Mouse (Mus musculus) adrenal gland, adult (tissue): ENCODE measurements around the gene Eif2a.

Experiments used
- DNase-seq, 2 experiments: peaks; one replicate each; pipeline ENCODE4 v3.0.0; 2022 to 2023; ENCODE audit warnings: low spot score in 1 of 2; ENCODE audit not compliant: inconsistent age in 2 of 2

Gene Eif2a

GRCm38 (mm10) chr3:58525652-58526407, at the start of gene Eif2a, which contains the start of gene Serp1:
Gene Eif2a, plus strand, starts transcription at chr3:58525821.
Gene Serp1, minus strand, starts transcription at chr3:58525892.
- peak; percentile 99 to 100 for DNase-seq

- peak in 1 of 2 experiments; percentile 23 for DNase-seq
Observed at GRCm38 (mm10) chr3:58478755-58479455, 46.7 kb upstream of the Eif2a start.

DNA sequence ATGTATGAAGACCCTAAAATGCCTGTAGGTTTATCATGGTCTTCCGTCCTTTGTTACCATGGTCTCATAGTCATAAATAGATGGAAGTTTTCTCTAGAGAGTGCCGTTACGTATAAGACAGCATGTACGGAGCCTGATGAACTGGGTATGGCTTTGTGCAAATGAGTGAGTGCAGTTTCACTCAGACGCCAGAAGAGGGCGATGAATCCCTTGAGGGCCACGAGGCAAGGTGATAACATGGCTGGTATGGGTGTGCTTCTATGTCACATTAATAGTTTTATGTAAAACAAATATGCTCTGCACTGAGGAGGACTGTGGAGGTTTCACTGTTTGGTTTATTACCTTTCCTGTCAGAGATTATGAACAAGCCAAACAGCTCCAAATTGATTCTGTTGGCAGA, 39.7 kb upstream of the Eif2a start:
- no peak for DNase-seq

DNA sequence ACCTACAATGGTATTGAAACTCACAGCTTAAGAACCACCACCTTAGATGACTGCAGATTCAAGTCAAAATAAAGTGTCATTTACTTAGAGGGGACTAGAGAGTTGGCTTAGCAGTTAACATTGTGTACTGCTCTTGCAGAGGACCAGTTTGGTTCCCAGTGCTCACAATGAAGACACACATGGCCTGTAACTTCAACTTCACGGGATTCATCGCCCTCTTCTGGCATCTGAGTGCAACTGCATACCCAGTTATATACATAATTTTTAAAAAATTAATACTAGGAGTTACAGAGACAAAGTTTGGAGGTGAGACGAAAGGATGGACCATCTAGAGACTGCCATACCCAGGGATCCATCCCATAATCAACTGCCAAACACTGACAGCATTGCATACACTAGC, 38.5 kb upstream of the Eif2a start:
- DNase-seq, result no peak

GRCm38 (mm10) chr3:58487999-58488775, 37.4 kb upstream of the Eif2a start:
- peak; percentile 20 to 62 for DNase-seq

GRCm38 (mm10) chr3:58490787-58491186, 34.8 kb upstream of the Eif2a start:
- DNase-seq, result peak; percentile 17 to 75

DNA sequence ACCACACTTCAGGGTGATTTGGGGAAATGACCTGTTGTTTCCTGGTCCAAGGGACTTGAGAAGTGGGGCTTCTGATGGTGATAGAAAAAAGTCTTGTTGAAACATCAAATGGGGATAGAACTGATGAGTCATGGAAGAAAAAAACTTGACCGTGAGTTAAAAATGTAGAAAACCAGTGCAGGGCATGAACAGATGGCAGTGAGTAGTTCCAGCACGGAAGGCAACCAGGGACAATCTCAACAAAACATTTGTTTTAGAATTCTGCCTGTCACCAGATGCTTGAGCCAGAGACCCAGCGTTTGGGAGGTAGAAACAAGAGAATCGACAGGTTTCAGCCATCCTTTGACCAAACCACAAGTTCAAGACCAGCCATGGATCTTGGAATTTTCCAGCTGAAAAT, 32.0 kb upstream of the Eif2a start:
- no peak for DNase-seq

GRCm38 (mm10) chr3:58501961-58502360, 23.7 kb upstream of the Eif2a start:
- DNase-seq, result peak in 1 of 2 experiments; percentile 18

GRCm38 (mm10) chr3:58503720-58504333, 21.8 kb upstream of the Eif2a start:
- DNase-seq, result no peak

DNA sequence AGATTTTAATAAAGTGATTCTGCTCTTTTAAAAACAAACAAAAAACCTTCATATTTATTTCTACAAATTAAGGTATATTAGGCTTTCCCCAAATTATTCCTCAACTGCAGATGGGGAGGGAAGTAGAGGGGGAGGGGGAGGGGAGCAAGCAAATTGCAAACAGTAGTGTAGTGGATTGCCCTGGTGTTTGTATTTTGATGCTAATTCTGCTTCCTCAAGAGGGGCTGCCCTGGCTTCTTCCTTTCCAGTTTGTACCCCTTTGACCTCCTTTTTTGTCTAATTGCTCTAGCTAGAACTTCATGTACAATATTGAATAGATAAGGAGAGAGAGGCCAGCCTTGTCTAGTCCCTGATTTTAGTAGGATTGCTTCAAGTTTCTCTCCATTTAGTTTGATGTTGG, 20.9 kb upstream of the Eif2a start:
- DNase-seq, result no peak

DNA sequence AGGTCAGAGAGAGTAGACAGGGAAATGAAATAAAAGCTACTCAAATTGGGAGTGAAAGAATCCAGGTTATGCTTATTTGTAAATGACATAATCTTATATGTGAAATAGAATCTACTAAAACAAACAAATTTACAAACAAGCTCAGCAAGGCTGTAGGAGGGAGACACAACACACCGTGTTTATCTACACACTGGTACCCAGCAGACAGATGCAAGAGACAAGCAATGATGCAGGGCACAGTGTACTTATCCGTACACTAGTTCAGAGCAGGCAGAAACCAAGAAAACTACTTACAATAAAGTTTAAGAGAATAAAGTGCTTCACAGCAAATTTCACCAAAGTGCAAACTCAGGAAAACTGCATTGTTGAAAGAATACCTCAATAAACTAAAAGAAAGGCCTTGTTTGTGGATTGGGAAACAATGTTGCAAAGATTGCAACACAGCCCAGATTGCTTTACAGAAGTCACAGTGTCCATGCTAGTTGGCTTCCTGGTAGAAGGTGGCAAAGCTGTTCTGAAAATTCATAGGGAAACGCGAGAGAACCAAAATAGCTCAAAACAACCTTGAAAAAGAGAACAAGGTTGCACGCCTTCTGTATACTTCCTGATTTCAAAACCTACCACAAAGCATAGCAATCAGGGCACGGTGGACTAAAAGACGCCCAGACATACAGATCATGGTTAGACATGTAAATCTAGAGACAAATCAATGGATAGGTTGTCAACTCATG, 17.4 kb upstream of the Eif2a start:
- peak in 1 of 2 experiments; percentile 85 for DNase-seq

- peak; percentile 38 to 79 for DNase-seq
Observed at GRCm38 (mm10) chr3:58511581-58511980, 14.0 kb upstream of the Eif2a start.

DNA sequence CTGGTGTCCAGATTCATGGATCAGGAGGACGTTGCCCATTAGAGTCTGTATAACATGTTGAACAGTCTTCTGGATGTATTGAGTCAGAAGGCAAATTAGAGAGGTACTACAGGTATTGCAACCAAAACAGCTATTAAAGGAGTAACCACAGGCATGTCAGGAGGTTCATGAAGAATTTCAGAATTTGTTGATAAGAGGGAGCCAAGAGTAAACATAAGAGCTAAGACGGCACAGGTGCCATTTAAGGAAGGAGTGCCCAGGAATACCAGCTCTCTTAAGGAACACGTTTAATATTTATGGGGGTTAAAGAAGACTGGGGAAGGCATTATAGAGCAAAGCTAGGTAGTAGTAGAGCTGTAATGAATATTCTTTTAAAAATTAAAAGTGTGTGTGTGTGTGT, 12.9 kb upstream of the Eif2a start:
- DNase-seq, result no peak

DNA sequence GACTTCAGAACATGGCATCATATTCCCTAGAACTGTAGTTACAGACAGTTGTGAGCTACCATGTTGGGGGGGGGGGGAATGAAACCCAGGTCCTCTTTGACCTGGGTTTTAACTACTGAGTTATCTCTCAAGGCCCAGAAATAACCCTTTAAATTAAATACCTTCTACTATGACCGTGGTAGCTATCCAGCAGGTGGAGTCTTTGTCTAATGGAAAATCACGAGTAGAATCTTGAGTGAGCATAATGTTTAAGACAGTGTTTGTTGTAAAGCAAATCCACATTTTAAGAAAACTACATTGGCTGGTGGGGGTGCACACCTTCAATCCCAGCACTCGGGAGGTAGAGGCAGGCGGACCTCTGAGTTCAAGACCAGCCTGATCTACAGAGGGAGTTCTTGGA, 12.1 kb upstream of the Eif2a start:
- DNase-seq, result peak in 1 of 2 experiments; percentile 27

DNA sequence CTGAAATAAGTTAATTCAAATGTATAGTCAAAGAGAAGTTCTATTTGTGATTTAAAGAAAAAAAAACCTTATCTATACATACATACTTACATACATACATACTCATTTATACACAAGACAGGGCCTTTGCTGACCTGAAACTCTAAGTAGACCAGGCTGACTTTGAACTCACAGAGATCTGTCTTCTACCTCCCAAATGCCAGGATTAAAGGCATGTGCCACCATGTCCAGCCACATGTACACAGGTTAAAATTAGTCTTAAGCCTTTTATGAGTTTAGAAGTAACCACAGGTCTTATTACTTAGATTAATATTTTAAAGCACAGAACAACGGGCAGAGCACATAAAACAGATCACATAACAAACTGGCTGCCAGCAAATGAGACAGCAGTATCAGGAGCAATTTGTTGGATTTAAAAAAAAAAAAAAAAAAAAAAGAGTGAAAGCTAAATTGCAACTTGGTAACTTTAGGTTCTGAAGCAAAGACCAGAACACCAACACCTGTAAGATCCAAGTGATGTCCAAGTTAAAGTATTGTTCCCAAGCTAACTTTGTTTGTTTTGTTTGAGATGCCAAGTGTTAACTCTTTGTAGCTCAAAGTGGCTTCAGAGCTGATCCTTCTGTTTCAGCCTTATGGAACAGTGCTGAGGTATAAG, 9.5 kb upstream of the Eif2a start:
- DNase-seq, result no peak

GRCm38 (mm10) chr3:58516602-58516976, 9.0 kb upstream of the Eif2a start:
- peak in 1 of 2 experiments; percentile 26 for DNase-seq

- DNase-seq, result peak in 1 of 2 experiments; percentile 19
Observed at GRCm38 (mm10) chr3:58517258-58517657, 8.4 kb upstream of the Eif2a start.

- DNase-seq, result peak in 1 of 2 experiments; percentile 15
Observed at GRCm38 (mm10) chr3:58517800-58518199, 7.8 kb upstream of the Eif2a start.

GRCm38 (mm10) chr3:58518962-58519361, 6.7 kb upstream of the Eif2a start:
- DNase-seq, result no peak

- peak; percentile 47 to 68 for DNase-seq
Observed at GRCm38 (mm10) chr3:58519536-58519935, 6.1 kb upstream of the Eif2a start.
